In the genomic region with DNA sequence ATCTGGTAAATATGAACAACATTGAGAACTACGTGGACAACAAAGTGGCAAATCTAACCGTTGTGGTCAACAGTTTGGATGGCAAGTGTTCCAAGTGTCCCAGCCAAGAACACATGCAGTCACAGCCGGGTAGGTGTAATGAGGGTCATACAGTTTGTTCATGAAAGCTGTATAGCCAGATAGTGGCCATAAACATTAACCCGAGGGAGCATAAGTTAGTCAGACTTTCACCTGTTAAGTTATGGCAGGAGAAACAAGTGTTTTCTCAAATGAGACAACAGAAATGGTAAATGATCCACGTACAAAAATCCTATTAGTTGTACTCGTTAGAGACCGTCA, we compare ENCODE assay signal across 8 mouse cellular contexts. TPM values are rescaled to one million over a fixed set of nuclear protein-coding genes. Genes with fewer than 3 reads are reported as not detected.
DNase-seq lines count a peak whose midpoint lies in the region; ATAC-seq lines count a peak whose summit lies in the region.

No protein-coding gene starts in this region.

- DNase-seq in kidney, postnatal 10 days = no peak
- no peak for DNase-seq in hindbrain, embryonic 14.5 days (ENCODE audit: low spot score)
- DNase-seq in spleen, postnatal 4 days (ENCODE audit: low spot score in 2 of 2) = no peak
- DNase-seq in cerebellum, postnatal 14 days = no peak
- no peak for DNase-seq in cerebellum, postnatal 10 days

- H3K27me3 ChIP-seq in kidney, embryonic 14.5 days (ENCODE audit: control insufficient read depth, insufficient read depth, low read length) = peaks cover 21% of the 10 kb centered on the region
- H3K27me3 ChIP-seq in hindbrain, embryonic 14.5 days (ENCODE audit: control insufficient read depth, insufficient read depth, low read length) = no peaks in the 10 kb centered on the region
- H3K27me3 ChIP-seq in midbrain, embryonic 13.5 days = no peaks in the 10 kb centered on the region

- no peak overlapping the region for H3K27ac ChIP-seq in kidney, embryonic 14.5 days (ENCODE audit: low read depth, low read length)
- H3K27ac ChIP-seq in hindbrain, embryonic 14.5 days = no peak overlapping the region
- H3K27ac ChIP-seq in midbrain, embryonic 13.5 days = no peak overlapping the region

- peak overlapping the region; percentile 79 for H3K4me2 ChIP-seq in kidney, embryonic 14.5 days (replicated peaks; ENCODE audit: low read depth, low read length)
- H3K4me2 ChIP-seq in hindbrain, embryonic 14.5 days (replicated peaks) = peak overlapping the region; percentile 95
- H3K4me2 ChIP-seq in midbrain, embryonic 13.5 days (replicated peaks) = peak overlapping the region; percentile 91

- H3K4me3 ChIP-seq in kidney, embryonic 14.5 days (ENCODE audit: low read length) = peak overlapping the region; percentile 38; the same call in 1 of the 2 replicates
- H3K4me3 ChIP-seq in hindbrain, embryonic 14.5 days (replicated peaks; ENCODE audit: low read length) = peak overlapping the region; percentile 51
- H3K4me3 ChIP-seq in midbrain, embryonic 13.5 days (replicated peaks) = peak overlapping the region; percentile 54

- 0 out of 2 replicates have a peak, but pooled peaks cover 4% of the 10 kb centered on the region for H3K4me1 ChIP-seq in kidney, embryonic 14.5 days (ENCODE audit: control insufficient read depth, insufficient read depth, low read length)
- H3K4me1 ChIP-seq in hindbrain, embryonic 14.5 days (replicated peaks; ENCODE audit: control insufficient read depth, insufficient read depth, low read length) = no peaks in the 10 kb centered on the region
- peaks cover 10% of the 10 kb centered on the region for H3K4me1 ChIP-seq in midbrain, embryonic 13.5 days (replicated peaks)

- H3K36me3 ChIP-seq in kidney, embryonic 14.5 days (ENCODE audit: control insufficient read depth, insufficient read depth, low read length) = no peaks in the 10 kb centered on the region
- no peaks in the 10 kb centered on the region for H3K36me3 ChIP-seq in hindbrain, embryonic 14.5 days (replicated peaks; ENCODE audit: control insufficient read depth, insufficient read depth)
- H3K36me3 ChIP-seq in midbrain, embryonic 13.5 days = no peaks in the 10 kb centered on the region

- no peak overlapping the region for H3K9ac ChIP-seq in kidney, embryonic 14.5 days (ENCODE audit: low read depth, low read length)
- 0 out of 2 replicates have a peak overlapping the region, but pooled peaks have one; percentile 80 for H3K9ac ChIP-seq in hindbrain, embryonic 14.5 days
- peak overlapping the region; percentile 73 for H3K9ac ChIP-seq in midbrain, embryonic 13.5 days (replicated peaks)

- WGBS in kidney, embryonic 14.5 days = 62% methylated on average over 7 of the region's 7 CpGs
- WGBS in hindbrain, embryonic 14.5 days = 61% methylated on average over 7 of the region's 7 CpGs
- WGBS in midbrain, embryonic 13.5 days = 74% methylated on average over 7 of the region's 7 CpGs

- no peak for ATAC-seq in kidney, embryonic 14.5 days (ENCODE audit: low FRiP score, low TSS enrichment)
- ATAC-seq in common myeloid progenitor, adult 5-6 weeks (replicated peaks; ENCODE audit: low read depth, poor library complexity, severe bottlenecking) = 0 out of 2 replicates have a peak, but pooled peaks have one; percentile 6
- ATAC-seq in hindbrain, embryonic 14.5 days (ENCODE audit: low FRiP score) = no peak
- ATAC-seq in midbrain, embryonic 13.5 days = no peak

- no peaks in the 10 kb centered on the region for H3K9me3 ChIP-seq in kidney, embryonic 14.5 days (ENCODE audit: control insufficient read depth, low read length)
- no peaks in the 10 kb centered on the region for H3K9me3 ChIP-seq in hindbrain, embryonic 14.5 days (ENCODE audit: control insufficient read depth, low read length)
- no peaks in the 10 kb centered on the region for H3K9me3 ChIP-seq in midbrain, embryonic 13.5 days

RNA-seq across cellular contexts. Expression of a gene that starts 0.7 kb away (rescaled TPM):
- 0.87 and 0.94 TPM in 2 replicates for polyA plus RNA-seq in kidney, embryonic 14.5 days (2014; fragmentation: Nextera tagmentation; extraction: Ambion mirVana)
- 17.9 and 20.7 TPM in 2 replicates for total RNA-seq in common myeloid progenitor, adult 5-6 weeks (2017)
- polyA plus RNA-seq in hindbrain, embryonic 14.5 days (2014; fragmentation: Nextera tagmentation; extraction: Ambion mirVana) = 5.7 and 6.2 TPM in 2 replicates
- polyA plus RNA-seq in midbrain, embryonic 13.5 days (2015; fragmentation: Nextera tagmentation; extraction: Ambion mirVana) = 1.2 and 2.3 TPM in 2 replicates

RNA-seq across cellular contexts. Expression of a gene that starts 51.3 kb away (rescaled TPM):
- polyA plus RNA-seq in kidney, embryonic 14.5 days (2014; fragmentation: Nextera tagmentation; extraction: Ambion mirVana) = 0.14 TPM in 1 of 2 replicates, not detected in the other
- not detected in 2 replicates for total RNA-seq in common myeloid progenitor, adult 5-6 weeks (2017)
- polyA plus RNA-seq in hindbrain, embryonic 14.5 days (2014; fragmentation: Nextera tagmentation; extraction: Ambion mirVana) = 0.95 and 1.4 TPM in 2 replicates
- 0.22 and 0.62 TPM in 2 replicates for polyA plus RNA-seq in midbrain, embryonic 13.5 days (2015; fragmentation: Nextera tagmentation; extraction: Ambion mirVana)

RNA-seq across cellular contexts. Expression of a gene that starts 51.6 kb away (rescaled TPM):
- 5.8 and 7.4 TPM in 2 replicates for polyA plus RNA-seq in kidney, embryonic 14.5 days (2014; fragmentation: Nextera tagmentation; extraction: Ambion mirVana)
- total RNA-seq in common myeloid progenitor, adult 5-6 weeks (2017) = 10.9 and 13.1 TPM in 2 replicates
- 9.5 and 10.8 TPM in 2 replicates for polyA plus RNA-seq in hindbrain, embryonic 14.5 days (2014; fragmentation: Nextera tagmentation; extraction: Ambion mirVana)
- 4.7 and 5.0 TPM in 2 replicates for polyA plus RNA-seq in midbrain, embryonic 13.5 days (2015; fragmentation: Nextera tagmentation; extraction: Ambion mirVana)
